Mouse (Mus musculus): ENCODE measurements around the gene Bcl10. TPM values are rescaled to one million over a fixed set of nuclear protein-coding genes. Genes with fewer than 3 reads are reported as not detected.
"Not testable (repeated sequence)": the region's sequence is repeated elsewhere in the genome, so short reads cannot be mapped to it uniquely, and the experiment has no call there.

Gene Bcl10
- 25.0 and 26.0 TPM in 2 replicates for polyA plus RNA-seq (2016; fragmentation: Nextera tagmentation; extraction: Ambion mirVana)

GRCm38 (mm10) chr3:145922019-145922854 is at the start of gene Bcl10:
Gene Bcl10, plus strand, starts transcription at chr3:145922804.
- Histone ChIP-seq H3K4me2 (peak within 1 kb of the TSS; percentile 75), H3K36me3 (no peaks in the 10 kb centered on the region; the same call in 1 of the 2 replicates), H3K9ac (peak within 1 kb of the TSS; percentile 72), H3K27ac (peak within 1 kb of the TSS; percentile 90), H3K4me1 (peaks cover 32% of the 10 kb centered on the region), H3K9me3 (replicated peaks) (no peaks in the 10 kb centered on the region), H3K4me3 (peak within 1 kb of the TSS; percentile 53), H3K27me3 (replicated peaks) (no peaks in the 10 kb centered on the region)
- no peak for ATAC-seq
- 40% methylated on average over 11 of the region's 11 CpGs for WGBS (ENCODE audit: insufficient replicate concordance)

- H3K27me3 ChIP-seq (replicated peaks): no peaks in the 10 kb centered on the region
- H3K4me1 ChIP-seq: no peaks in the 10 kb centered on the region
- H3K27ac ChIP-seq: no peak overlapping the region
- no peak overlapping the region for H3K9ac ChIP-seq
- H3K4me3 ChIP-seq: no peak overlapping the region
- no peak for ATAC-seq
- 77% methylated on average over 1 of the region's 1 CpGs for WGBS (ENCODE audit: insufficient replicate concordance)
- H3K9me3 ChIP-seq (replicated peaks): no peaks in the 10 kb centered on the region
- no peaks in the 10 kb centered on the region for H3K36me3 ChIP-seq
- no peak overlapping the region for H3K4me2 ChIP-seq
These were observed 49.3 kb upstream of the Bcl10 start for GRCm38 (mm10) chr3:145873271-145873670.

- no peaks in the 10 kb centered on the region for H3K27me3 ChIP-seq (replicated peaks)
- H3K9ac ChIP-seq: no peak overlapping the region
- no peaks in the 10 kb centered on the region for H3K4me1 ChIP-seq
- no peaks in the 10 kb centered on the region for H3K9me3 ChIP-seq (replicated peaks)
- H3K4me2 ChIP-seq: no peak overlapping the region
- no peaks in the 10 kb centered on the region for H3K36me3 ChIP-seq
- 76% methylated on average over 4 of the region's 4 CpGs for WGBS (ENCODE audit: insufficient replicate concordance)
- H3K4me3 ChIP-seq: no peak overlapping the region
- no peak for ATAC-seq
- no peak overlapping the region for H3K27ac ChIP-seq
These were observed 48.5 kb upstream of the Bcl10 start for GRCm38 (mm10) chr3:145874126-145874525.

GRCm38 (mm10) chr3:145876120-145876519 is 46.5 kb upstream of the Bcl10 start:
- no peak overlapping the region for H3K9ac ChIP-seq
- no peaks in the 10 kb centered on the region for H3K36me3 ChIP-seq
- H3K4me2 ChIP-seq: no peak overlapping the region
- H3K27me3 ChIP-seq (replicated peaks): no peaks in the 10 kb centered on the region
- no peaks in the 10 kb centered on the region for H3K9me3 ChIP-seq (replicated peaks)
- no peaks in the 10 kb centered on the region for H3K4me1 ChIP-seq
- 59% methylated on average over 11 of the region's 11 CpGs for WGBS (ENCODE audit: insufficient replicate concordance)
- H3K4me3 ChIP-seq: no peak overlapping the region
- no peak for ATAC-seq
- no peak overlapping the region for H3K27ac ChIP-seq

- H3K4me2 ChIP-seq; H3K9ac ChIP-seq; H3K36me3 ChIP-seq; ATAC-seq; H3K27ac ChIP-seq; H3K4me1 ChIP-seq; H3K27me3 ChIP-seq (replicated peaks); H3K4me3 ChIP-seq; H3K9me3 ChIP-seq (replicated peaks): not testable (repeated sequence)
- WGBS (ENCODE audit: insufficient replicate concordance): 88% methylated on average over 14 of the region's 14 CpGs
These were observed 43.7 kb upstream of the Bcl10 start for GRCm38 (mm10) chr3:145878867-145879266.

GRCm38 (mm10) chr3:145880335-145880734 is 42.3 kb upstream of the Bcl10 start:
- WGBS (ENCODE audit: insufficient replicate concordance): 59% methylated on average over 1 of the region's 1 CpGs
- no peaks in the 10 kb centered on the region for H3K4me1 ChIP-seq

GRCm38 (mm10) chr3:145882076-145882874 is 40.3 kb upstream of the Bcl10 start:
- no peak for ATAC-seq
- 79% methylated on average over 15 of the region's 15 CpGs for WGBS (ENCODE audit: insufficient replicate concordance)
- Histone ChIP-seq H3K9ac (no peak overlapping the region), H3K9me3 (replicated peaks) (no peaks in the 10 kb centered on the region), H3K4me3 (no peak overlapping the region), H3K27ac (no peak overlapping the region), H3K36me3 (no peaks in the 10 kb centered on the region), H3K4me2 (no peak overlapping the region), H3K4me1 (no peaks in the 10 kb centered on the region), H3K27me3 (replicated peaks) (no peaks in the 10 kb centered on the region)

More at GRCm38 (mm10) chr3:145880335-145880734, 42.3 kb upstream of the Bcl10 start:
- Histone ChIP-seq H3K36me3 (no peaks in the 10 kb centered on the region), H3K9me3 (replicated peaks) (no peaks in the 10 kb centered on the region), H3K4me3 (no peak overlapping the region), H3K9ac (no peak overlapping the region), H3K27me3 (replicated peaks) (no peaks in the 10 kb centered on the region), H3K4me2 (no peak overlapping the region), H3K27ac (no peak overlapping the region)
- ATAC-seq: no peak

GRCm38 (mm10) chr3:145883233-145883632 is 39.4 kb upstream of the Bcl10 start:
- Histone ChIP-seq H3K4me1 (no peaks in the 10 kb centered on the region), H3K9me3 (replicated peaks) (no peaks in the 10 kb centered on the region), H3K27me3 (replicated peaks) (no peaks in the 10 kb centered on the region), H3K4me2 (no peak overlapping the region), H3K27ac (no peak overlapping the region), H3K36me3 (no peaks in the 10 kb centered on the region), H3K4me3 (no peak overlapping the region), H3K9ac (no peak overlapping the region)
- WGBS (ENCODE audit: insufficient replicate concordance): 42% methylated on average over 2 of the region's 2 CpGs
- ATAC-seq: no peak

- Histone ChIP-seq H3K9me3 (replicated peaks) (no peaks in the 10 kb centered on the region), H3K27ac (0 out of 2 replicates have a peak overlapping the region, but pooled peaks have one; percentile 26), H3K9ac (no peak overlapping the region), H3K4me2 (no peak overlapping the region), H3K36me3 (peaks cover 7% of the 10 kb centered on the region; the same call in 1 of the 2 replicates), H3K4me1 (no peaks in the 10 kb centered on the region), H3K4me3 (no peak overlapping the region), H3K27me3 (replicated peaks) (no peaks in the 10 kb centered on the region)
- WGBS (ENCODE audit: insufficient replicate concordance): 61% methylated on average over 4 of the region's 4 CpGs
- ATAC-seq: no peak
These were observed 37.2 kb upstream of the Bcl10 start for GRCm38 (mm10) chr3:145885376-145885775.

GRCm38 (mm10) chr3:145885851-145886464 is 36.6 kb upstream of the Bcl10 start:
- H3K9ac ChIP-seq: no peak overlapping the region
- WGBS (ENCODE audit: insufficient replicate concordance): 57% methylated on average over 5 of the region's 5 CpGs
- H3K36me3 ChIP-seq: peaks cover 8% of the 10 kb centered on the region; the same call in 1 of the 2 replicates
- no peaks in the 10 kb centered on the region for H3K9me3 ChIP-seq (replicated peaks)
- no peaks in the 10 kb centered on the region for H3K27me3 ChIP-seq (replicated peaks)
- no peak overlapping the region for H3K4me2 ChIP-seq
- no peak overlapping the region for H3K4me3 ChIP-seq
- 0 out of 2 replicates have a peak overlapping the region, but pooled peaks have one; percentile 26 for H3K27ac ChIP-seq
- 0 out of 2 replicates have a peak, but pooled peaks have one; percentile 27 for ATAC-seq
- no peaks in the 10 kb centered on the region for H3K4me1 ChIP-seq

- no peaks in the 10 kb centered on the region for H3K9me3 ChIP-seq (replicated peaks)
- no peaks in the 10 kb centered on the region for H3K27me3 ChIP-seq (replicated peaks)
- H3K36me3 ChIP-seq: peaks cover 8% of the 10 kb centered on the region; the same call in 1 of the 2 replicates
- H3K9ac ChIP-seq: no peak overlapping the region
- no peak overlapping the region for H3K27ac ChIP-seq
- no peak overlapping the region for H3K4me2 ChIP-seq
- no peak for ATAC-seq
- no peaks in the 10 kb centered on the region for H3K4me1 ChIP-seq
- WGBS (ENCODE audit: insufficient replicate concordance): 38% methylated on average over 6 of the region's 6 CpGs
- no peak overlapping the region for H3K4me3 ChIP-seq
These were observed 35.1 kb upstream of the Bcl10 start for GRCm38 (mm10) chr3:145887430-145887971.
